Mouse (Mus musculus) lung, embryonic 14.5 days (tissue): ENCODE results near the gene Fbxw4. TPM values are rescaled to one million over a fixed set of nuclear protein-coding genes. Genes with fewer than 3 reads are reported as not detected.

Experiments
- ATAC-seq: fragments of 200-750 bp; cut with Nextera tagmentation; 2 replicates; pipeline ENCODE4 v1.8.0; 2017; ENCODE audit warnings: mild to moderate bottlenecking, moderate TSS enrichment, moderate library complexity; ENCODE audit not compliant: insufficient read depth
- DNase-seq: peaks from one replicate; pipeline ENCODE4 v3.0.0-alpha.2; 2015
- H3K27ac ChIP-seq: fragments of 300-500 bp; sonication (generic); 2 replicates; pipeline ENCODE4 v1.5.1; 2014; ENCODE audit warnings: low read depth, mild to moderate bottlenecking, moderate library complexity
- H3K27me3 ChIP-seq: fragments of 300-500 bp; sonication (generic); 2 replicates; pipeline ENCODE4 v1.6.1; 2014; ENCODE audit warnings: low read length, control low read depth; ENCODE audit not compliant: insufficient read depth
- H3K36me3 ChIP-seq: fragments of 300-500 bp; sonication (generic); 2 replicates; pipeline ENCODE4 v1.6.1; 2014; ENCODE audit warnings: control low read depth; ENCODE audit not compliant: insufficient read depth
- H3K4me1 ChIP-seq: fragments of 300-500 bp; sonication (generic); 2 replicates; pipeline ENCODE4 v1.6.1; 2014; ENCODE audit warnings: antibody characterized with exemption, control low read depth; ENCODE audit not compliant: insufficient read depth
- H3K4me2 ChIP-seq: fragments of 300-500 bp; sonication (generic); 2 replicates; pipeline ENCODE4 v1.6.1; 2014; ENCODE audit warnings: mild to moderate bottlenecking
- H3K4me3 ChIP-seq: fragments of 300-500 bp; sonication (generic); 2 replicates; pipeline ENCODE4 v1.5.1; 2014; ENCODE audit warnings: low read depth, low read length
- H3K9ac ChIP-seq: fragments of 300-500 bp; sonication (generic); 2 replicates; pipeline ENCODE4 v1.6.1; 2014
- H3K9me3 ChIP-seq: fragments of 300-500 bp; sonication (generic); 2 replicates; pipeline ENCODE4 v1.6.1; 2016; ENCODE audit warnings: low read depth, low read length, control low read depth
- CTCF ChIP-seq: IDR thresholded peaks from 2 replicates; pipeline ENCODE4 v1.5.1; 2016; ENCODE audit warnings: antibody characterized with exemption, low read depth
- WGBS: fragments of 180-500 bp; shearing (Covaris S2); extraction: QIAGEN DNeasy Blood & Tissue Kit; methylation state at CpG from one replicate; pipeline ENCODE4 v1.1.7; 2014; 5-methylcytosine and 5-hydroxymethylcytosine counted together
- polyA plus RNA-seq: library from polyadenylated mRNA; unstranded; fragments of >200 nt; fragmentation: Nextera tagmentation; extraction: Ambion mirVana; gene quantifications from 2 replicates; pipeline ENCODE4 v1.2.1, GENCODE M21; 2014

Gene Fbxw4
- polyA plus RNA-seq, 1 experiment from 2014 or later = 7.5 TPM

DNA sequence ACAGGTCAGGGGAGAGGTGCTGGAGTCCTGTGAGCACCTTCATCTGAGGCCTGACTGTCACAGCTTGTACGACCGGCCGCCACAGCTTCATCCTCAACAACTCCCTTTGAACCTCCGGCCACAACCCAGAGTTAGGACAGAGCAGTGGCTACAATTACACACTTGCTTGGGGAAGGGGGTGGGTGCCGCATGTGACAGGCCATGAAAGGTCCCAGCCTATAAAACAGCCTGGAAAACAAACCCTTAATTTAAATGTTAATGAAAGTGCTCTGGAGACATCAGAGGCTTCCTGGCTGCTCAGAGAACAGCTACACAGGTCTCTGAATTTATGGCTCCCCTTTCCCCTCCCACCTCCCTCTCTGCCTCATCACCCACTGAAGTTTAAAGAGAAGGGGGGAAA lies 38.0 kb downstream of the Fbxw4 start:
- WGBS = 61% methylated on average over 5 of the region's 5 CpGs
- Histone ChIP-seq H3K27ac (no peak overlapping the region), H3K4me3 (no peak overlapping the region), H3K27me3 (no peaks in the 10 kb centered on the region), H3K9me3 (no peaks in the 10 kb centered on the region), H3K36me3 (peaks cover 13% of the 10 kb centered on the region; the same call in 1 of the 2 replicates), H3K4me1 (no peaks in the 10 kb centered on the region), H3K9ac (no peak overlapping the region), H3K4me2 (no peak overlapping the region)
- TF ChIP-seq CTCF = no peak
- ATAC-seq (no peak), DNase-seq (no peak)

DNA sequence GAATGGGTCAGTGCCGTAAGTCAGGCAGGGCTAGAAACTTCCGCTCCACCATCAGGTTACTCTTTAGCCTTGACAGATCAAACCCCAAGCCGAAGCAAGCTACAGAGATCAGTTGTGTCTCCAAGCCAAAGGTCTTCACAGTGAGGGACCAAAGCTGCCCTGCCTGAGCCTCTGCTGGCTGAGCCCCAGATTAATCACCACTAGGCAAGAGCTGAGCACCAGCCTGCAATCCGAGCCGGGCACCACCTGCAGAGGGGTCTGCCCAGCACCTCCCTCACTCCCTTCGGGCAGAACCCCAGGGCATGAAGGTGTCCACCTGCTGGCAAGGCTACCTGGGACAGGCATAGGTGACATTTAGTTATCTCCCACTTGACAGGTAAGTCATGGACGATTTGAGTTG lies 39.1 kb downstream of the Fbxw4 start:
- Histone ChIP-seq H3K27ac (no peak overlapping the region), H3K36me3 (peaks cover 10% of the 10 kb centered on the region; the same call in 1 of the 2 replicates), H3K9ac (no peak overlapping the region), H3K4me3 (no peak overlapping the region), H3K4me1 (peaks cover 1% of the 10 kb centered on the region; the same call in 1 of the 2 replicates), H3K27me3 (no peaks in the 10 kb centered on the region), H3K9me3 (no peaks in the 10 kb centered on the region), H3K4me2 (no peak overlapping the region)
- TF ChIP-seq CTCF = no peak
- DNase-seq (no peak), ATAC-seq (no peak)
- 60% methylated on average over 7 of the region's 7 CpGs for WGBS

DNA sequence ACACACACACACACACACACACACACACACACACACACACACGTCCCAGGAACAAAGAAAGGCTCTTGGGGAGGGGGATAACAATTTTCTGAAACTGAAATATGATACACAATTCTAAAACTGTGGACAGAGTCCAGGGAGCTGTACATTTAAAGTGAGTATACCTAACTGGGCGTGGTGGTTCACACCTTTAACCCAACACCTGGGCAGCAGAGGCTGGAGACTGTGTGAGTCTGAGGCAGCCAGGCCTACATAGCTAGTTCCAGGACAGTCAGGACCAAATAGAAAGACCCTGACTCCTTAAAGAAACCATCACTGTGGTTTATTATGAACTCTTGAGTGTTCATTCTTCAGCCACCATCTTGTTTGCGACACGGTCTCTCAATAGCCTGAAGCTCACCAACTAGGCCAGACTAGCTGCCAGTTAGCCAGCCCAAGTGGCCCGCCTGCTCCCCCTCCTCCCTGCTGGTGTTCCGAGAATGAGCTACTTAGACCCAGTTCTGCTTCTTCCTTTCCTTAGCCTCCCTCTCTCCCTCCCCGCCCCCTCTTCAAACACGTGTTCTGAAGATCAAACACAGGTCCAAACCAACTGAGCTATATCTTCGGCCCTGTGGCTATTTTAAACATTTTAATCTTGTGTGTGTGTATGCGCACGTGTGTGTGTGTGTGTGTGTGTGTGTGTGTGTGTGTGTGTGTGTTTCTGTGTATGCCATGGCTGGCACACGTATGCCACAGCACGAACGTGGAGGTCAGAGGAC lies 40.2 kb downstream of the Fbxw4 start:
- ATAC-seq (no peak), DNase-seq (no peak)
- peaks cover 3% of the 10 kb centered on the region; the same call in 1 of the 2 replicates for H3K36me3 ChIP-seq
- peaks cover 3% of the 10 kb centered on the region; the same call in 1 of the 2 replicates for H3K4me1 ChIP-seq
- H3K4me2 ChIP-seq = no peak overlapping the region
- no peak overlapping the region for H3K4me3 ChIP-seq
- H3K9ac ChIP-seq = no peak overlapping the region
- no peaks in the 10 kb centered on the region for H3K27me3 ChIP-seq
- 69% methylated on average over 14 of the region's 14 CpGs for WGBS
- no peak for TF ChIP-seq CTCF
- no peak overlapping the region for H3K27ac ChIP-seq
- H3K9me3 ChIP-seq = no peaks in the 10 kb centered on the region

DNA sequence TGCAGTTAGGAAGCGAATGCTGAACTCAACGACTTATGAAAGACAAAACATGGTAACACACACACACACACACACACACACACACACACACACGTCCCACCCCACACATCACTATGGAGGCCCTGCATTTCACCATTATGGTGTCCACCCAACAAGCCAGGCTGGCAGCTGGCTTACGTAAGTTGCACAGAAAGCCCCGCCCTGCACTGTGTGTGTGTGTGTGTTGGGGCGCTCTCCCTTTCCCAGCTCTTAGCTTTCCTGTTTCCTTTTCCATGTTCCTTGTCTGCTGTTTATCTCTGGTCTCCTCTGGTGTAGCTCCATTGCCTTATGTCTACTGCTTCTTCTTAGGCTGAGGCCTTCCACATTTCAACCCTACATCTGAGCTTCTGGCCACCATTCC lies 41.9 kb downstream of the Fbxw4 start:
- no peak; the same call in 1 of the 2 replicates for ATAC-seq
- peak; percentile 63 for DNase-seq
- Histone ChIP-seq H3K36me3 (no peaks in the 10 kb centered on the region), H3K4me3 (no peak overlapping the region), H3K27ac (no peak overlapping the region), H3K27me3 (no peaks in the 10 kb centered on the region), H3K4me1 (peaks cover 3% of the 10 kb centered on the region; the same call in 1 of the 2 replicates), H3K9me3 (no peaks in the 10 kb centered on the region), H3K9ac (no peak overlapping the region), H3K4me2 (no peak overlapping the region)
- 67% methylated on average over 6 of the region's 6 CpGs for WGBS
- no peak for TF ChIP-seq CTCF

DNA sequence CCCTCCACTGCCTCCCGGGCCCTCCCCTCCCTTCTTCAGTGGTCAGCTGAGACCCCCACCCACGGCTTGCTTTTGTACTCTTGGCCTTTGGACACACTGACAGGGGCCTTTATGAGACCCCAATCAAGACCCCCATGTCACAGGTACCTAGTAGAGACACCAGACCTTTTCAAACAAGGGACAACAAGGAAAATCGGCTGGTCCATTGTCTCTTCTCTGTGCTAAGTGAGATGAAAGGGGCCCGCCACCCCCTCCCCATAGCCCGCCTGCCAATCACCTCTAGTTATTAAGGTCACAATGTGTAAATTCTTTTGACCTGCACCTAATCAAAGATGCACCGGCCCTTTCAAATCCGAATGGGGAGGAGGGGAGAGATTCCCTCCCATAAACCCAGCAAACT lies 43.4 kb downstream of the Fbxw4 start:
- DNase-seq (no peak), ATAC-seq (no peak)
- Histone ChIP-seq H3K4me3 (no peak overlapping the region), H3K9me3 (no peaks in the 10 kb centered on the region), H3K9ac (no peak overlapping the region), H3K27ac (no peak overlapping the region), H3K4me2 (no peak overlapping the region), H3K4me1 (peaks cover 3% of the 10 kb centered on the region; the same call in 1 of the 2 replicates), H3K36me3 (no peaks in the 10 kb centered on the region), H3K27me3 (no peaks in the 10 kb centered on the region)
- TF ChIP-seq CTCF = no peak
- WGBS = 35% methylated on average over 7 of the region's 7 CpGs

DNA sequence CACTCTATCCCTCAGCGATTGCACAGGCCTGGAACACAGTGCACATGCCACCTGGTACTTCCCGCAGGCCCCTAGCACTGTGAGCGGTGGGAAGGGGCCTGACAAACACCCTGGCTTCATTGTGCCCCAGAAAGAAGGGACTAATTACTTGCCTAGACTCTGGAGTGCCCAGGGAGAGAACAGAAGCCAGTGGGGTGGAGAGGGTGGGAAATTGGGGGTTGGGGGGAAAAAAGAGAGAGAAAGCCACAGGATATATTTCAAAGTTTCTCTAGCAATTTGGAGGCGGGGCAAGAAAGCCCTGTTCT lies 43.9 kb downstream of the Fbxw4 start:
- WGBS = 59% methylated on average over 4 of the region's 4 CpGs
- ATAC-seq = no peak
- H3K9ac ChIP-seq = no peak overlapping the region
- H3K4me1 ChIP-seq = peaks cover 3% of the 10 kb centered on the region; the same call in 1 of the 2 replicates
- no peak overlapping the region for H3K4me2 ChIP-seq
- H3K4me3 ChIP-seq = no peak overlapping the region
- no peak for TF ChIP-seq CTCF
- no peaks in the 10 kb centered on the region for H3K36me3 ChIP-seq
- H3K9me3 ChIP-seq = no peaks in the 10 kb centered on the region
- no peak overlapping the region for H3K27ac ChIP-seq
- no peaks in the 10 kb centered on the region for H3K27me3 ChIP-seq
- no peak for DNase-seq

DNA sequence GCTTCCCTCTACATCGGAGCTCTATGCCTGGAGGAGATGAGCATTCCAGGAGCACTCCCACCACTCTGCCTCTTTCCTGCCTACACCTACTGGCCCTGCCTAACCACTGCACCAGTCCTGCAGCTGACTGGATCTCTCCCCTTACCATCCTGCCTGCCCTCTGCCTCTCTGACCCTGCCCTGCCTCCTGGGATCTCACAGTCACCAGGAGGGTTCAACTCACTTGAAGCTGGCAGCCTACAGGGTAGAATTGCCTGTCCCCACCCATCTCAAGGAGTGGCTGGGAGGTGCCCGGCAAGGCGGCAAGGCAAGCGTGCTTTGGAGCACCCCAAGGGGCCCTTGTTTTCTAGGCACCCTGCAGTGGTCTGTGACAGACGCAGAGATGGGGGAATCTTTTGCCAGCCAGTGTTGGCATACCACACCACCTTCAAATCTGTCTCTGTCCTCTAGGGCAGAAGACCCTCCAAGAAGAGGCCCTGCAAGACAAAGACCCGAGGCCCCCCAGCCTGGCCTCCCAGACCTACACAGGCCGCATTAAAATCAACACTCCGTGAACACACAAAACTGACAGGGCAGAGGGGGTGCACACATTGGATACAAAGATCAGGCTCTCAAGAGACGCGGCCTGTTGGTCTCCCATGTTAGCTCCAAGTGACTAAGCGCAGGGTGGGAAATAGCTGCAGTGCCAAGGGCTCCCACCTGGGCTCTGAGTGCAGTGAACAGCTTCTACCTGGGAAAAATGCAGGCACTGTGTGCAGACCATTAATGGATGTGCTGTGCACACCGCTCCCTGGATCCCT lies 44.5 kb downstream of the Fbxw4 start:
- Histone ChIP-seq H3K36me3 (no peaks in the 10 kb centered on the region), H3K27me3 (no peaks in the 10 kb centered on the region), H3K9me3 (no peaks in the 10 kb centered on the region), H3K4me1 (peaks cover 3% of the 10 kb centered on the region; the same call in 1 of the 2 replicates), H3K4me2 (no peak overlapping the region), H3K27ac (no peak overlapping the region), H3K9ac (no peak overlapping the region), H3K4me3 (no peak overlapping the region)
- ATAC-seq = no peak
- DNase-seq = no peak
- TF ChIP-seq CTCF = no peak
- WGBS = 66% methylated on average over 12 of the region's 12 CpGs
